Mouse (Mus musculus) myocyte (in vitro differentiated cells): ENCODE results near the gene Rps21. TPM values are rescaled to one million over a fixed set of nuclear protein-coding genes. Genes with fewer than 3 reads are reported as not detected.

Experiments used
- H3K27me3 ChIP-seq: one replicate; pipeline ENCODE4 v1.6.1; 2011; ENCODE audit not compliant: control insufficient read depth, insufficient read depth, insufficient read length
- H3K36me3 ChIP-seq: one replicate; pipeline ENCODE4 v1.6.1; 2011; ENCODE audit not compliant: control insufficient read depth, insufficient read depth
- H3K4me2 ChIP-seq: one replicate; pipeline ENCODE4 v1.6.1; 2011; ENCODE audit warnings: low read depth, control low read depth
- H3K4me3 ChIP-seq: one replicate; pipeline ENCODE4 v1.5.1; 2011; ENCODE audit warnings: mild to moderate bottlenecking, control low read depth, moderate library complexity
- H3K79me2 ChIP-seq: one replicate; pipeline ENCODE4 v1.6.1; 2011; ENCODE audit not compliant: control insufficient read depth, insufficient read depth
- H3ac ChIP-seq: one replicate; pipeline ENCODE4 v1.6.1; 2011; ENCODE audit not compliant: control insufficient read depth, insufficient read length
- CEBPB ChIP-seq: IDR thresholded peaks from 2 replicates; pipeline ENCODE4 v1.6.1; 2011; ENCODE audit warnings: mild to moderate bottlenecking, moderate library complexity; ENCODE audit not compliant: poor library complexity, insufficient read depth, severe bottlenecking
- E2F4 ChIP-seq: IDR thresholded peaks from one replicate; pipeline ENCODE4 v1.6.1; 2011; ENCODE audit warnings: mild to moderate bottlenecking, control low read depth, moderate library complexity; ENCODE audit not compliant: insufficient read depth
- MAX ChIP-seq: IDR thresholded peaks from one replicate; pipeline ENCODE4 v1.6.1; 2011; ENCODE audit warnings: low read depth, mild to moderate bottlenecking, control low read depth
- MYOD1 ChIP-seq, 3 experiments: IDR thresholded peaks; one replicate each; pipeline ENCODE4 v1.6.1; 2011; ENCODE audit warnings: control low read depth in 2 of 3, low read depth in 2 of 3, mild to moderate bottlenecking in 2 of 3, moderate library complexity in 1 of 3; ENCODE audit not compliant: insufficient read length in 2 of 3, control insufficient read depth in 1 of 3
- MYOG ChIP-seq, 3 experiments: IDR thresholded peaks; one replicate each; pipeline ENCODE4 v1.6.1; 2011; ENCODE audit warnings: control low read depth in 2 of 3, low read depth in 2 of 3, mild to moderate bottlenecking in 2 of 3; ENCODE audit not compliant: insufficient read length in 2 of 3, control insufficient read depth in 1 of 3, insufficient read depth in 1 of 3
- POLR2A ChIP-seq: IDR thresholded peaks from one replicate; pipeline ENCODE4 v1.6.1; 2011; ENCODE audit warnings: low read depth, mild to moderate bottlenecking, control low read depth, moderate library complexity; ENCODE audit not compliant: insufficient read length
- POLR2AphosphoS2 ChIP-seq: IDR thresholded peaks from one replicate; pipeline ENCODE4 v1.6.1; 2011; ENCODE audit warnings: low read depth, control low read depth; ENCODE audit not compliant: insufficient read length
- REST ChIP-seq: IDR thresholded peaks from one replicate; pipeline ENCODE4 v1.6.1; 2011; ENCODE audit warnings: mild to moderate bottlenecking, control low read depth, moderate library complexity; ENCODE audit not compliant: insufficient read depth, insufficient read length
- SRF ChIP-seq: IDR thresholded peaks from one replicate; pipeline ENCODE4 v1.6.1; 2011; ENCODE audit warnings: low read depth; ENCODE audit not compliant: control insufficient read depth, insufficient read length
- TCF12 ChIP-seq: IDR thresholded peaks from one replicate; pipeline ENCODE4 v1.6.1; 2011; ENCODE audit warnings: mild to moderate bottlenecking, control low read depth; ENCODE audit not compliant: poor library complexity, insufficient read depth, severe bottlenecking
- TCF3 ChIP-seq: IDR thresholded peaks from one replicate; pipeline ENCODE4 v1.6.1; 2011; ENCODE audit warnings: low read depth, control low read depth; ENCODE audit not compliant: insufficient read length
- USF1 ChIP-seq: IDR thresholded peaks from one replicate; pipeline ENCODE4 v1.6.1; 2011; ENCODE audit warnings: low read depth, mild to moderate bottlenecking, control low read depth, moderate library complexity
- polyA plus RNA-seq: library from polyadenylated mRNA; unstranded; fragments of >200 nt; fragmentation: generic; extraction: Trizol; gene quantifications from one replicate; pipeline ENCODE4 v1.2.1, GENCODE M21; 2012; ENCODE audit warnings: missing spikeins

The Rps21 gene
- polyA plus RNA-seq, 1 experiment = 3,913 TPM

DNA sequence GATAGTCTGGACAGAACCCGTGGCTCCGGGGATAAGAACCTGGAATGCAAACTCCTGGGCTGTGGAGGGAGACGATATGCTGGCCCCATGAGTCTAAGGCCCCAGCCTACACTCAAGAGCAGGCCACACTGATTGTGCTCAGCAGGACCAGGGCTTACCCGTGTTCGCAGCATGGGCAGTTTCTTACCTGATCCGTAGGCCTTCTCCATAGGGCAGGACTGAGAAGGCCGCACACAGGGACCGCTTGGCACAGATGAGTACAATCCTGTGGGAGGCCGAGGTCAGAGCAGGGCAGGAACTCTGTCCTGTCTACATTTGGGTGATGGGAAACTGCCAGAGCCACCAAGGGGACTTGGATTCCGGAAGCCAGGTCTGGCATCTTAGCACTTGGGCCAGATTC, 5.7 kb downstream of the Rps21 start:
- H3K4me3 ChIP-seq = no peak overlapping the region
- peaks cover 9% of the 10 kb centered on the region for H3K79me2 ChIP-seq
- H3ac ChIP-seq = no peak overlapping the region
- peaks cover 6% of the 10 kb centered on the region for H3K36me3 ChIP-seq
- H3K27me3 ChIP-seq = no peaks in the 10 kb centered on the region
- H3K4me2 ChIP-seq = no peak overlapping the region
- TF ChIP-seq REST = no peak
- no peak for TF ChIP-seq CEBPB
- no peak for TF ChIP-seq E2F4
- no peak for TF ChIP-seq POLR2AphosphoS2
- no peak for TF ChIP-seq POLR2A
- TF ChIP-seq USF1 = no peak
- TF ChIP-seq MYOD1 (IDR thresholded peaks at IDR 0.05; ENCODE audit: control insufficient read depth in 1 of 3, insufficient read length in 2 of 3, low read depth in 2 of 3) = no peak
- no peak for TF ChIP-seq MYOG (IDR thresholded peaks at IDR 0.05; ENCODE audit: control insufficient read depth in 1 of 3, insufficient read depth in 1 of 3, insufficient read length in 2 of 3, low read depth in 2 of 3)
- TF ChIP-seq TCF3 = no peak
- no peak for TF ChIP-seq TCF12

GRCm38 (mm10) chr2:180267955-180268354, 10.8 kb downstream of the Rps21 start:
- no peak overlapping the region for H3K4me2 ChIP-seq
- H3K36me3 ChIP-seq = no peaks in the 10 kb centered on the region
- TF ChIP-seq MAX = no peak
- TF ChIP-seq SRF = no peak
- no peaks in the 10 kb centered on the region for H3K79me2 ChIP-seq
- no peak overlapping the region for H3ac ChIP-seq
- no peaks in the 10 kb centered on the region for H3K27me3 ChIP-seq
- H3K4me3 ChIP-seq = no peak overlapping the region

DNA sequence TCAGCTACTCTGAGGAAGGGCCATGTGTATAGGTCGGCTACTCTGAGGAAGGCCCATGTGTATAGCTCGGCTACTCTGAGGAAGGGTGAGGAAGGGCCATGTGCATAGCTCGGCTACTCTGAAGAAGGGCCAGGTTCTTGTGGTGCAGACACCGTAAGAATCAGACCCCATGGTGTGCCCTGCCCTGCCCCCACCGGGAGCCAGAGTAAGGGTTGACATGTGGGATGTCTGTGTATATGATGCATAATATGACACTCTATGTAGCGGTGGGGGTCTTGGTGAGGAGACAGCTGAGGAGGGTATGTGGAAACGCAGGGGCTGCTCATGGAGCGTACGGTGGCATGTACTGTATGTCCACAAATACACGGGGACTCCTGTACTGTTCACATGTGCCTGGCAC, 12.2 kb downstream of the Rps21 start:
- Histone ChIP-seq H3K36me3 (no peaks in the 10 kb centered on the region), H3K4me2 (no peak overlapping the region), H3K79me2 (no peaks in the 10 kb centered on the region), H3K4me3 (no peak overlapping the region), H3K27me3 (no peaks in the 10 kb centered on the region), H3ac (no peak overlapping the region)
- TF ChIP-seq TCF3 (no peak), MAX (no peak), POLR2A (no peak), REST (no peak), MYOG (IDR thresholded peaks at IDR 0.05; ENCODE audit: control insufficient read depth in 1 of 3, insufficient read depth in 1 of 3, insufficient read length in 2 of 3, low read depth in 2 of 3) (no peak), E2F4 (no peak), SRF (no peak), TCF12 (no peak), POLR2AphosphoS2 (no peak), USF1 (no peak), CEBPB (no peak), MYOD1 (IDR thresholded peaks at IDR 0.05; ENCODE audit: control insufficient read depth in 1 of 3, insufficient read length in 2 of 3, low read depth in 2 of 3) (no peak)

GRCm38 (mm10) chr2:180270537-180271255, 13.5 kb downstream of the Rps21 start:
- Histone ChIP-seq H3K4me2 (no peak overlapping the region), H3K27me3 (no peaks in the 10 kb centered on the region), H3K36me3 (no peaks in the 10 kb centered on the region), H3K4me3 (no peak overlapping the region), H3K79me2 (no peaks in the 10 kb centered on the region), H3ac (no peak overlapping the region)
- TF ChIP-seq E2F4 = no peak
- no peak for TF ChIP-seq MAX
- no peak for TF ChIP-seq CEBPB
- no peak for TF ChIP-seq REST
- TF ChIP-seq MYOD1 (IDR thresholded peaks at IDR 0.05; ENCODE audit: control insufficient read depth in 1 of 3, insufficient read length in 2 of 3, low read depth in 2 of 3) = no peak
- TF ChIP-seq USF1 = no peak

GRCm38 (mm10) chr2:180271804-180272395, 14.7 kb downstream of the Rps21 start:
- TF ChIP-seq POLR2AphosphoS2 (no peak), POLR2A (no peak), E2F4 (no peak), USF1 (no peak), MYOG (IDR thresholded peaks at IDR 0.05; ENCODE audit: control insufficient read depth in 1 of 3, insufficient read depth in 1 of 3, insufficient read length in 2 of 3, low read depth in 2 of 3) (no peak), CEBPB (no peak), MYOD1 (IDR thresholded peaks at IDR 0.05; ENCODE audit: control insufficient read depth in 1 of 3, insufficient read length in 2 of 3, low read depth in 2 of 3) (no peak), REST (no peak), TCF12 (no peak), TCF3 (no peak), SRF (no peak), MAX (no peak)
- no peak overlapping the region for H3ac ChIP-seq
- H3K4me2 ChIP-seq = peak overlapping the region; percentile 100
- no peaks in the 10 kb centered on the region for H3K36me3 ChIP-seq
- H3K4me3 ChIP-seq = peak overlapping the region; percentile 46
- H3K27me3 ChIP-seq = peaks cover 9% of the 10 kb centered on the region
- no peaks in the 10 kb centered on the region for H3K79me2 ChIP-seq
